Mouse (Mus musculus): ENCODE results near the gene Wwox. TPM values are rescaled to one million over a fixed set of nuclear protein-coding genes. Genes with fewer than 3 reads are reported as not detected.

Gene Wwox
- polyA plus RNA-seq, 1 experiment from 2014 or later: 11.5 TPM

DNA sequence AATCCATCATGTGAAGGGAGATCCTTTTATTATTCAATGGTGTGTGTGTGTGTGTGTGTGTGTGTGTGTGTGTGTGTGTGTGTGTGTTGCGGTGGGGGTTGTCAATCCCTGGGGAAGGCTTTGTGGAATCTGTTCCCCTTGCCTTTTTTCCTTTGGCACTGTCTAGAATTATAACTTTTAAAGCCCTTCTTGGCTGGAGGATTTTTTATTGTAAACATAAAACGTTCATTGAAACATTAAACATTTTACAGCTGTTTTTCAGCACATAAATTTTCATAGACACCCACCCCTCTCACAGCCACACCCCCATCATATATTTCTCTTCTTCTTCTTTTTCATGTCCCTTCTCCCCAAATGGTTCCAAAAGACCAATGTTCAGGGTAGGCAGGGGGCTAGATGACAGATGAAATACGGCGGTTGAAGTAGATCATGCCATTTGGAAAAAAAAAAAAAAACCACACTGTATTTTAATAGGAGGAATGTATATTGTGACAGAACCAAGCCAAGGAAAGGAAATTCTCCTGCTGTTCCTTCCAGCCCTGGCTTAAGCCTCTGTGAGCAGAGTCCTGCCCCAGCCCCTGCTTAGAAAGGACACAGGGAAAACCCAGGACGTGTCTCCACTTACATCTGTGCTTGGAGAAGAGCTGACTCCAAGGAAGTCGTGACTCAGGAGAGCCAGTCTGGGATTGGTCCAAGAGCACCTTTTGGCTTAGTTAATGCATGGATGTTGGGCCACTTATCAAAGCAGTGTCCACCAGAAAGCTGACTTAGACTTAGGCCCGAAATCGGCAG, 517.1 kb downstream of the Wwox start:
- DNase-seq (ENCODE audit: low spot score): no peak

GRCm38 (mm10) chr8:114958437-114959107, 519.1 kb downstream of the Wwox start:
- DNase-seq (ENCODE audit: low spot score): no peak

- DNase-seq (ENCODE audit: low spot score): no peak
Measured at GRCm38 (mm10) chr8:114959406-114959805, 520.0 kb downstream of the Wwox start.

GRCm38 (mm10) chr8:114962494-114962893, 523.0 kb downstream of the Wwox start:
- DNase-seq (ENCODE audit: low spot score): no peak

- DNase-seq (ENCODE audit: low spot score): no peak
Measured at GRCm38 (mm10) chr8:114963282-114963681, 523.8 kb downstream of the Wwox start.

- no peak for DNase-seq (ENCODE audit: low spot score)
Measured at GRCm38 (mm10) chr8:114964206-114964605, 524.8 kb downstream of the Wwox start.

DNA sequence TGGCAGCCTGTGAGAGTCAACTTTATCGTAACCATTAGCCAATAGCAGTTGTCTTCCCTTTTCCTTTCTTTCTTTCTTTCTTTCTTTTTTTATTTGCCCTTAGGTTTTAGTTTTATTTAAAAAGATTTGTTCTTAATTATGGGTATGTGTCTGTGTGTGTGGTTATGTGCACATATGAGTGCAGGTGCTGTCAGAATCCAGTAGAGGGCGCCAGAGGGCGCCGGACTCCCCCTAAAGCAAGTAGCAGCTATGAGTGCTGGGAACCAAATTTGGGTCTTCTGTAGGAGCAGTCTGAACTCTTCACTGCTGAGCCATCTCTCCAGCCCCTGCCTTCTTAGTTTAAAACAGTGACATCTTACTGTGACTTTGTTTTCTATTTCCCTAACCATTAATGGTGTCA, 529.4 kb downstream of the Wwox start:
- DNase-seq (ENCODE audit: low spot score): no peak

DNA sequence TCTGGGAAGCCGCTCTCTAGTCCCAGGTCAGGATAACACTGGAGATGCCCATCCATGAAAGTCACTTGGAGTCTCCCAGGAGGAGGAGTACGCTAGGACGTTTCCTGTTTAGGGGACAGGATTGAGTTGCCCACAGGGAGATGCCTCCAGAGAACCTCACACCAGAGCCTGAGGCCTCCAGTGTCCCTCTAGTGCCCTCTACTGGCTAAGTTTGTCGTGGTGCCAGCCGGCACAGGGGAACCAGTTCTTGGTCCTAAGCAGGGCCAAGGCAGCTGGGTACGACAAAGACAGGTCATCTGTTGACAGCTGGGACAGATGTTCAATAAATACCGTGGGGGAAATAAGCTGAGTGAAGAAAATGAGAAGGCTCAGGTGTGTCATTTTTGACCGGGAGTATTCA, 531.9 kb downstream of the Wwox start:
- DNase-seq (ENCODE audit: low spot score): peak; percentile 86

DNA sequence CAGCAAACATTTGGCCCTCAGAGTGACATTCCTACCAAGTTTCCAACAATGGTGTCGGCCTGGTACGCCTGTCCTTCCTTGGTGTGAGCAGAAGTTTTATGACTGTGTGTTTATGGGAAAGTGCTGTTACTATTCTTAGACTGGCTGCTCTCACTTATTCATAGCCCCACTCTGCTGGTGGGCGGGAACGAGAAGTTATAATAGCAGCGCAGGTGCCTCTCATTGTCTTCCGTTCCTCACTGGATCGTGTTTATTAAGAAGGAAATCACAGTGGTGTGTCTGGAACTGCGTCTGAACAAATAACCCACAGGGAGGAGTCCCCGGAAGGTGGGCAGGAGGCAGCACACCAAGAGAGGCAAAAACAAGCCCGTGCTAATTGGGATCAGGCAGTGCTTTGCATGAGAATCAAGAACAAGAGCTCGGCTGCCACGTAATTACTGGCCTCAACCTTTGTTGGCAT, 533.6 kb downstream of the Wwox start:
- peak; percentile 17 for DNase-seq (ENCODE audit: low spot score)

DNA sequence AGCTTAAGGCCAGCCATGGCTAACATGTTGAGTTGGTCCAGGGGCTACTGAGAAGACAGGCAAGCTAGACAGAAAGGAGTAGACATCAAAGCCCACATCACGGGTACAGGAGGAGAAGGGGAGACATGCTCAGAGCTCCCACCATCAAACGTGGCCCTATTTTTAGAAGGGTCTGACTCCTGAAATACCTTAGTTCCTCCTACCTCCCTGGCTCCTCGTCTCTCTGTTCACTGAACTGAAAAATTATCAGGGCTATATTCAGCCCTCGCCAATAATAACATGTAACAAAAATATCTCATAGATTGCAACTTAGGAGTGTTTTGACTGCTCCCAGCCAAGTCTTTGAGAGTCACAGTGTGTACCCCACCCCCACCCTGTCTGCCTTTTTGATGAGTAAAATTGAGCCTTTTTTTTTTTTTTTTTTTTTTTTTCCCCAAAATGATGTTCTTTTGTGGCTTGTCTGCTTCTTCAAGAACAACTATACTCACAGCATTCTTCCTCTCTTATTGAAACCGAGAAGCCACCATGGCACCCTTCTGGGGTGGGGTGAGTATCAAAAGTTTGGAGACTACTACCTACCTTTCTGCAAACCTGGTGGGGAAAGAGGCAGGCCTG, 535.0 kb downstream of the Wwox start:
- no peak for DNase-seq (ENCODE audit: low spot score)

DNA sequence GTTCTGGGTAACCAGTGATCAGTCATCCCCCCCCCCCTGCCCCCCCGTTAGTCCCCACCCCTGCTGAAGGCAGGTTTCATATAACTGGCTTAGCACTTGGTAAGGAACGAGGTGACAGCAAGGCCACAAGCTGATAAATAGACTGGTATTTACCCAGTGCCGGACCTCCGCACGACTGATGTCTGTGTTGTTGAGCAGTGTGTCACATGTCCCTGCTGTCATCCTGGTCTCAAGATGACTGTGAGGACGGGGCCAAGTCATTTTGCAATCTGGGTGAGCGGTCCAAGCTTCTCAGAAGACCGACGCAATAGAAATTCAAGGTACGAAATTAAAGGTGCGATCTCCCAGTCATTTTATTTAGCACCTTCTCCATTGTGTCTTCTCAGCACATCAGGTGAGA, 538.3 kb downstream of the Wwox start:
- DNase-seq (ENCODE audit: low spot score): no peak

DNA sequence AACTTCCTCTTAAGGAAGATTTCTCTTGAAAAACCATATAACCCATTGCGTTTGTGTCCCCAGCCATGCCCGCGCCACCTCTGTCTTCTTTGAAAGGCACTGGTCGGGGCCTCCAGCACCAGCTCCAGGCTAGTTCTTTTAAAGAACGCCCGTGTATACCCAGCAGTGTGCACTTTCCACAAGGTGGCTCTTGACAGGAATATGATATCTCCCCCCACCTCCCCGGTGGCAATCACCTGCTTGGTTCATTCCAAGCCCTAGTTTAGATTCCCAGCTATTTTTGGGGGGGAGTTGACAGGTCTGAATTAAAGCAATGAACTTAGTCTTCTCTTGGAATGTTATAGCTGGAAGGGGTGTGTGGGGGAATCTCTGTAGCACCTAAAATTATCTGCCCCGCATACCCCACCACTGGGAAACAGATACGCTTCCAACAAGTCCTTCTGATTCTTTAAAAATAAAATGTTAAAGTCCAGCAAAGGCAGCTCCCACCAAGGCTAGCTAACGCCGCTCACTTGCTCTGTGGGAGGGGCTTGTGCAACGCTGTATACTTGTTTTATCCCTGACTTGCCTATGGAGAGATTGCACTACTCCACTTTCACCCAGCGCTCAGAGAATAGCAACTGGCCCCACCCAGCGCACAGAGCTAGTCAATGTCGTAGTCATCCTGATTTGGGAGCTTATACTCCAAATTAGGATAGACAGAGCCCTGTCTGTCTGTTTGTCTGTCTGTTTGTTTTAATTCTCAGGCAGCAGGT, 538.9 kb downstream of the Wwox start:
- no peak for DNase-seq (ENCODE audit: low spot score)

DNA sequence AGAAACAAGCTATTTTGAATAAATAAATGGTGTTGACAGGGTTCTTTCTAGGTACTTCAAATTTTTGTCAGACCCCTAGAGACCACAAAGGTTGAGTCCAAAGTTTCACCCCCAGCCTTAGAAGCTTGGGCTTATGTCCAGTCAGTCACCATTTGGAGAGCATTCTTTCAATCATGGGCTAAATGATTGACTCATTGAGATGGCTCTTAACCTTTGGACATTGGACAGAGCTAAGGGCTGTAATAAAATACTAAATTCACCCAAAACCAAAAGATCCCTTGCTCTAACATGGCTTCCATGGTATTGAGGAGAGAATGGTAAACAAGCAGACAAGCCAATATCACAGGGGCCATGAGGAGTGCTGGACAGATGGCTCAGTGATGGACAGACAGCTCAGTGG, 540.2 kb downstream of the Wwox start:
- DNase-seq (ENCODE audit: low spot score): no peak

DNA sequence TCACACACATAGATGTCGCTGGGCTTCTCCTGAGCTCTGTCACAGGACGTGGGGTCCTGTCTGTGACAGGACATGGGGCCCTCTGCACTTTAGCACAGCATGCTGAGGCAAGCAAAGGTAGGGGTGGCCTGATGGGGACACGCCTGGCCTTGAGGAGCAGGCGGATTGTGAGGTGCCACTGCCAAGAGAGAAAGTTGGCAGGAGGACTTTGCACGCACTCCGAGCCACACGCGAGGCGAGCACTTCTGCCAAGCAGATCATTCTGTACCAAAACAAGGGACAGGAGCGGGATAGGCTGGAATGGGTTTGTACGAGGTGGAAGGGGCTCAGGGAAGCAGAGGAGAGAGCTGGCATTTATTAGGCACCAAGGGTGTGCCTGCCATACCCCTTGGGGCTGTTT, 543.3 kb downstream of the Wwox start:
- no peak for DNase-seq (ENCODE audit: low spot score)

- DNase-seq (ENCODE audit: low spot score): no peak
Measured at GRCm38 (mm10) chr8:114984500-114984899, 545.0 kb downstream of the Wwox start.

GRCm38 (mm10) chr8:114985996-114986395, 546.5 kb downstream of the Wwox start:
- DNase-seq (ENCODE audit: low spot score): peak; percentile 78

DNA sequence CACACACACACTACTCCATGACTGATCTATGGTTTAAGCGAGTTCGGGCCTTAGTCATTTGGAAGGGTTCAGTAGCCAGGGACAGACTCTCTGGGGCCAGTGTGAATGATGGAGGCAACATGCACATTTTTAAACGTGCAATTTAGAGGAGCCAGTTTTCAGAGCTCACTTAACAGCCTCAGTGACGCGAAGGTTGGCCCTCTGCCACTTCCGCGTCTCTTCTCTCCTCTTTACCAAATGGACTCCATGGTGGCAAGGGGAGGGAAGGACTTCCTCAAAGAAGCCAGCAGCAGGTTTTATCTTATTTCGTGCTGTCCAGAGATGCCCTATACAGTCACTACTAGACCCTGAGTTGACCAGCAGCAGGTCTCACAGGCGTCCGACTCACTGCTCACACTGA, 547.5 kb downstream of the Wwox start:
- no peak for DNase-seq (ENCODE audit: low spot score)

DNA sequence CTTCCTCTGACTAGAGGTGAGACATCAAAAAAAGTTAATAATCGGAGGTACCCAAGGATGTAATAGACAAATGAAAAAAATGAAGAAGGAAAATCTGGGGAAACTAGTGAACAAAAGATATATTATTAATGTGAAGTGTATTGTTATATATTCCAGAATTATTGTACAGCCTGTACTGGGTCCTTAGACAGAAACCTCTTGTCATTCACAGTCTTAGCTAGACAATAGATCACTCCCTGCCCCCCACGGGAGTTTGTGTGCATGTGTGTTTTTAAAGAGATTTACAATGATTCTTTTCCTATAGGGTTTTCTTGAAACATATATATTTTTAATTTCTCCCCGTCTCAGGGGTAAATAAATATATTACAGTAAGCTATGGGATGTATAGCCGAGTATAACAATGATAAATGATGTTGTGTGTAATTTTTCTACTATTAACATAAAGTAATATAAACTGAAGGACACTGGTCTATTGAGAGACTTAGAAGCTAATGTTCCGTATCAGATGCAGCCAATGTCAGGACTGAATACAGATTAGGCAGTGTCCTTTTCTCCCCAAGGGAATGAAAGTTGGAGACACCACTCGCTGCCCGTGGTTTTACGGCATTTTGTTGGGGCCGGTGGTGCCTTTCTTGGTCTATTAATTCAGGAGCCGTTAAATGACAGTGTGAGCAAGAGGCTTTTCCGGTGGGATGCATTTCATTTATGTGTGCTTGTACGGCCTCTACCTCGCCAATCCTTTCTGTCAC, 551.6 kb downstream of the Wwox start:
- no peak for DNase-seq (ENCODE audit: low spot score)

DNA sequence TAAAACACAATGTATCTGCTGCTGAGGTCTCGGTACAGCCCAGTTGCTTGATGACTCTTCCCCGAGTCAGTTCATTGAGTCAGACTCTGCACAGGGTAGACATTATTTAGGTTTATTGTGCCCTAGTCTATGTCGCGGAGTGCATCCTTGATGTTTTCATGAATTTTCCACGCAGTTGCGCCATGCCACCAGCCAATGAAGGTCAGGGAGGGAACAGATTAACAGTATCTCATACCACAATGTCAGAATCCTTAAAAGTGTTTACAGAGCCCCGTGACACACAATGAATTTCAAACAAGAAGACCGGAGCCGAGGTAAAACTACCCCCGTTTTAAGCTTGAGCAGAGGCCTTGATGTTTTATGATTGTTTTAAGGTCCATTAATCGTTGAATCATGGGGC, 561.3 kb downstream of the Wwox start:
- DNase-seq (ENCODE audit: low spot score): no peak

- DNase-seq (ENCODE audit: low spot score): no peak
Measured at GRCm38 (mm10) chr8:115005021-115005420, 565.6 kb downstream of the Wwox start.

GRCm38 (mm10) chr8:115006561-115006960, 567.1 kb downstream of the Wwox start:
- no peak for DNase-seq (ENCODE audit: low spot score)

All from thymus, postnatal 0 days (tissue).